Mouse (Mus musculus): ENCODE data around the gene Lrp1. TPM values are rescaled to one million over a fixed set of nuclear protein-coding genes. Genes with fewer than 3 reads are reported as not detected.

Lrp1 gene
- polyA plus RNA-seq (2015; fragmentation: Nextera tagmentation; extraction: Ambion mirVana): 80.9 and 110 TPM in 2 replicates

DNA sequence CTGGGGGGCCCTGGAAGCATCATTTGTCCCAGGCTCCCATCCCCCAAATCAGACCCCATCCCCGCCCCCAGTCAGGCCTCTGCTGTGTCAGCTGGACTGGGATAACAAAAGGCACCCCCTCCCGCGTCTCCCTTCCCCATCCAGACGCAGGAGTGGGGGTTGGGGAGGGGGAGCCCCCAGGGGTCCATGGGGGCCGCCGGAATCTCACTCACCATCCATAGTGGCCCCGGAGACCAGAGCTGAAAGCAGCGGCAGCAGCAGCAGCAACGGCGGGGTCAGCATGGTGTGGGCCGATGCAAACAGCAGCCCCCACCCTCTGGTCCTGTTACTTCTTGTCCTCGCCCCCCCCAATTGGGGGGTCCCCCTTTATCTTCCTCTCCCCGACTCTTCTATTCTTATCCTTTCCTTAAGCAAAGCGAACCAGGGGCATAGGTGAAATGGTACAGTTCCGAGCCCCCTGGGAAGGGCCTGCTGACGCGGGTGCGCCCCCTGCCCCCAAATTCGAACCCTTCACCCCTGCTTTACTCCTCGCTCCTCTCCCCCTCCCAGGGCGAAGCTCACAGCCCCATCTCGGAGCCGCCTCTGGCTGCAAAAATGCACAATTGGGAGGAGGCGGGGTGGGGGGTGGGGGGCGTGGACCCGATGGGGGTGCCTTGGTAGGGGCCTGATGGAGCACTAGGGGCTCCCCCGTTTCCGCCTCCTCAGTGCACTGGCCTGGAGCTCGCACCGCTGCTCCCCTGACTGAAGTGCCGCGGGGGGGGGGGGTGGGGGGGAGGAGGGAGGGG lies at the start of gene Lrp1:
Gene Lrp1 (minus strand): TSS at position 743 of the 785 bp plus-strand sequence.
- H3K27me3 ChIP-seq: no peaks in the 10 kb centered on the region
- peak within 1 kb of the TSS; percentile 95 for H3K27ac ChIP-seq (replicated peaks)
- peak within 1 kb of the TSS; percentile 98 for H3K9ac ChIP-seq
- ATAC-seq (ENCODE audit: low read depth): peak; percentile 86
- peak within 1 kb of the TSS; percentile 91 for H3K4me3 ChIP-seq
- H3K4me1 ChIP-seq (replicated peaks): peaks cover 54% of the 10 kb centered on the region
- under 1% methylated on average over 25 of the region's 32 CpGs for WGBS
- H3K36me3 ChIP-seq: peaks cover 5% of the 10 kb centered on the region; the same call in 1 of the 2 replicates
- peak within 1 kb of the TSS; percentile 86 for H3K4me2 ChIP-seq
- H3K9me3 ChIP-seq: no peaks in the 10 kb centered on the region

DNA sequence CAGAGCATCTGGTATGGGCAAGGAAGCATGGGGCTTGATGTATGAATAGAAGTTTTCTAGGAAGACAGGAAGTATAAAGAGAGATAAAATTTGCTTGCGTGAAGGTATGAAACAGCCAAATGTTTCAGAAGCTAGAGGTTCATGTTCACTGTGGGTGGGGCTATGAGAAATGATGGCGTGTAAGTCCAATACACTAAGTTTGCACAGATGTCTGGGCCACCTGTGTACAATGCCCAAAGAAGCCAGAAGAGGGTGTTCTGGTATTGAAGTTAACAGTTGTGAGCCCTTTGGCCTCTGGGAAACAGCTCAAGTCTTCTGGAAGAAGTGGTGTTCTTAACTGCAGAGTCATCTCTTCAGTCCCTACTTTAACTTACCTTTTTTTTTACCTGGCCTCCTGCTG lies 49.2 kb upstream of the Lrp1 start:
- Histone ChIP-seq H3K27ac (replicated peaks) (no peak overlapping the region), H3K9ac (no peak overlapping the region), H3K9me3 (no peaks in the 10 kb centered on the region), H3K4me3 (no peak overlapping the region), H3K27me3 (peaks cover 51% of the 10 kb centered on the region), H3K4me2 (no peak overlapping the region), H3K4me1 (replicated peaks) (peaks cover 43% of the 10 kb centered on the region), H3K36me3 (no peaks in the 10 kb centered on the region)
- 90% methylated on average over 2 of the region's 2 CpGs for WGBS
- ATAC-seq (ENCODE audit: low read depth): no peak

GRCm38 (mm10) chr10:127669170-127669569 lies 48.2 kb upstream of the Lrp1 start:
- no peak overlapping the region; the same call in 1 of the 2 replicates for H3K27ac ChIP-seq (replicated peaks)
- H3K27me3 ChIP-seq: peaks cover 61% of the 10 kb centered on the region
- H3K9ac ChIP-seq: no peak overlapping the region
- ATAC-seq (ENCODE audit: low read depth): no peak
- H3K4me3 ChIP-seq: no peak overlapping the region
- no peaks in the 10 kb centered on the region for H3K36me3 ChIP-seq
- H3K9me3 ChIP-seq: no peaks in the 10 kb centered on the region
- H3K4me1 ChIP-seq (replicated peaks): peaks cover 53% of the 10 kb centered on the region
- H3K4me2 ChIP-seq: peak overlapping the region; percentile 83
- 32% methylated on average over 7 of the region's 7 CpGs for WGBS

DNA sequence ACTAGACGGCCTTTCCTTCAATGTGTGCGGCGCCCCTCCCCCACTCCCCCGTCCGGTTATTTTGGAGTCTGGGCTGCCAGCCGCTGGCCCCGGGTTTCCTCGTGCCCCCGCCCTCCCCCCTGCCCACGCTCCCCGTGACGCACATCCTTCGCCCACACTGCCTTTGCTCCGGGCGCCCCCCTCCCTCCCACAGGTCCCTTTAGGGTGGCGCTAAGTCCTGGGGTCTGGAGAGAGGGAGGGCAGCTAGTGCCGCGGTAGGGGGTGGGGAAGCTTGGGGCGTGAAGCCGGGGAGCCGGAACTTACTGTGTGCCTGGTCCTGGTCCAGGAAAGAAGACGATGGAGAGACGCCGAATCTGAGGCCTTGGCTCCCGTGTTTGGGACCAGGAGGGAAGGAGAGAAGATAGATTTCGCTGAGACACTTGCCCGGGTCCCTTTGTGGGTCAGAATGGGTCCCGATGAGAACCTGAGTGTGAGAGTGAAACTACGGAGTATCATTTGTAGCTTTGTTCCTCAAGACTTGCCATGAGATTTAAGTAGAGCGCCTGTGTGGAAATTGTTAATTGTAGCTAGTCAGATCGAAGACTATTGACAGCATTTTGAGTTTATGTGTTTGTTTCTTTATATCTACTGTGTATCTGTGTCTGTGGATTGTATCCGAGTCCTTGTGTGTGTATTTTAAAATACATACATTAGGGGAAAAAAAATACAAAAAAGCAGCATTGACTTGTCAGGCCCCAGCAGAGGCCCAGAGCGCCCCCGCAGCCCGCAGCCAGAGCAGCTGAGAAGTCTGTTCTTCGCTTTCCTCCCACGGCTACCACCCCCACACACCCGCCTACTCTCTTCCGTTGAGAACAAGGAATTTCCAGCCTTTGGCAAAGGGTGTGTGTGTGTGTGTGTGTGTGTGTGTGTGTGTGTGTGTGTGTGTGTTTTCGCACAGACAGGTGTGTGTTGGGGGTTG lies 47.4 kb upstream of the Lrp1 start, which contains the start of gene Nab2:
Gene Nab2 (minus strand): TSS at position 476 of the 958 bp plus-strand sequence.
- ATAC-seq (ENCODE audit: low read depth): peak; percentile 41; the same call in 1 of the 2 replicates

DNA sequence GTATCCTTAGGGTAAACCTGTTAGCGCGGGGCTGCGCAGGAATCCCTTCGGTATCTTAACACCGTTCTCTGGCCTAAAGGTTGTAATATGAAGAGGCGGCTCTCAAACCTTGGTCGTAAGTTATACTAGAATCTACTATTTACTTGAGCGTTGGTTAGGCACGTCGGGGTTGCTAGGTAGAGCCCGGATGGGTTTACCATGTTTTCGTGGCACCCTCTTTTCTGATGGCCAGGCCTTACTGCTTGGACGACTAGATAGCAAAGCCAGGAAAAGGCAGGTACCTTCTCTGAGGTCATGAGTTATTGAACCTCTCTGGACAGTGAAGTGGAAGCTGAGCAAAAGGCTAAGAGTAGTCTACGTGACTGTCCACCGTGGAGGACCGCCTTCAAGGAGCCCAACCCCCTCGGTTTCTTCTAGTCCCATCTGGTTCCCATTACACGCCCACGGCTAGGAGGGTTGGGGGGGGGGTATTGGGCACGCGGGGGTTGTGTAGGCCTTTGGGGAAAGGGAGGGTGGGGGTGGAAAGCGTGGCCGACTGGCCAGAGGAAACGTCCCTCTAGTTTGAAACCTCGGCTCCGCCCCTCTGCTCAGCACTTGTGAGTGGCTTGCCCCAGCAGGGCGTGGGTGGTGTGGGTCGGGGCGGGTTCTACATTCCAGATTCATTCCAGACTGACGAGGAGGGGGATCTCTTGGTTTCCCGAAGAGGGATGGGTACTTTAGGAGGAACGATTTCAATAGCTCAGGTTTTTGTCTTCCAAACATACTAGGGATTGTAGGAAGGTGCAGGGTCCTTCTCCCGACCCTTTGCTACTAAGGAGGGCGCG lies 46.5 kb upstream of the Lrp1 start:
- Histone ChIP-seq H3K27me3 (peaks cover 78% of the 10 kb centered on the region), H3K4me1 (replicated peaks) (peaks cover 68% of the 10 kb centered on the region), H3K4me3 (peak overlapping the region; percentile 54), H3K27ac (replicated peaks) (peak overlapping the region; percentile 78), H3K36me3 (no peaks in the 10 kb centered on the region), H3K4me2 (peak overlapping the region; percentile 83), H3K9ac (peak overlapping the region; percentile 72), H3K9me3 (no peaks in the 10 kb centered on the region)
- 2% methylated on average over 35 of the region's 35 CpGs for whole genome bisulfite sequencing
- peak; percentile 34 for ATAC-seq (ENCODE audit: low read depth)

More for the DNA sequence above, 47.4 kb upstream of the Lrp1 start, which contains the start of gene Nab2:
- H3K4me3 ChIP-seq: peak within 1 kb of the TSS; percentile 54
- H3K27me3 ChIP-seq: peaks cover 69% of the 10 kb centered on the region
- H3K9me3 ChIP-seq: no peaks in the 10 kb centered on the region
- H3K4me1 ChIP-seq (replicated peaks): peaks cover 61% of the 10 kb centered on the region
- H3K9ac ChIP-seq: peak within 1 kb of the TSS; percentile 66
- peak within 1 kb of the TSS; percentile 78 for H3K27ac ChIP-seq (replicated peaks)
- no peaks in the 10 kb centered on the region for H3K36me3 ChIP-seq
- 3% methylated on average over 40 of the region's 40 CpGs for WGBS
- peak within 1 kb of the TSS; percentile 83 for H3K4me2 ChIP-seq

GRCm38 (mm10) chr10:127666501-127667268 lies 45.7 kb upstream of the Lrp1 start, which contains the start of gene Nemp1:
Gene Nemp1 (plus strand): TSS chr10:127666901.
- peak within 1 kb of the TSS; percentile 78 for H3K27ac ChIP-seq (replicated peaks)

GRCm38 (mm10) chr10:127665366-127666181 lies 44.6 kb upstream of the Lrp1 start:
- Histone ChIP-seq H3K4me1 (replicated peaks) (peaks cover 81% of the 10 kb centered on the region), H3K36me3 (no peaks in the 10 kb centered on the region), H3K4me3 (peak overlapping the region; percentile 54), H3K4me2 (peak overlapping the region; percentile 83), H3K9ac (peak overlapping the region; percentile 72), H3K27me3 (peaks cover 97% of the 10 kb centered on the region), H3K27ac (replicated peaks) (peak overlapping the region; percentile 75), H3K9me3 (no peaks in the 10 kb centered on the region)
- 4% methylated on average over 14 of the region's 14 CpGs for WGBS
- ATAC-seq (ENCODE audit: low read depth): no peak

More at GRCm38 (mm10) chr10:127666501-127667268, 45.7 kb upstream of the Lrp1 start, which contains the start of gene Nemp1:
- Histone ChIP-seq H3K4me2 (peak within 1 kb of the TSS; percentile 83), H3K36me3 (no peaks in the 10 kb centered on the region), H3K9me3 (no peaks in the 10 kb centered on the region), H3K27me3 (peaks cover 86% of the 10 kb centered on the region), H3K4me1 (replicated peaks) (peaks cover 76% of the 10 kb centered on the region), H3K9ac (peak within 1 kb of the TSS; percentile 72), H3K4me3 (peak within 1 kb of the TSS; percentile 54)
- WGBS: under 1% methylated on average over 69 of the region's 73 CpGs
- peak; percentile 44 for ATAC-seq (ENCODE audit: low read depth)

DNA sequence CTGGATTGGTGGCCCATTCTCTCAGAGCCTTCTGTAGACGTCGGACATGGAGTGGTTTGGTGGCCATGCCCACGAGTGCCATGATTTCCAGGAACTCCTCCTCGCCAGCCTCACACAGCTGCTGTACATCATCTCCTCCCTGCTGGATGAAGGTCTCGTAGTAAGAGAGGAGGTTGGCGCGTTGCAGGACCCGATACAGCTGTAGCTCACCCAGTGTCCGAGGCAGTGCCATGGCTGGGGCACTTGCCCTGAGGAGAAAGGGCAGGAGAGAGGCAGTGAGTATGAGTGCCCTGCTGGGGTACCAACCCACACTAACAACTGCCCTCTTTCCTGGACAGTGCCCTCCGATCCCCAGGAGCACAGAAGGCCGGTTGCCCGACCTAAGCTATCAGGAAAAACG lies 43.9 kb upstream of the Lrp1 start:
- peaks cover 100% of the 10 kb centered on the region for H3K27me3 ChIP-seq
- H3K4me1 ChIP-seq (replicated peaks): peaks cover 81% of the 10 kb centered on the region
- H3K4me3 ChIP-seq: peak overlapping the region; percentile 54
- H3K9me3 ChIP-seq: no peaks in the 10 kb centered on the region
- 8% methylated on average over 13 of the region's 13 CpGs for WGBS
- peak overlapping the region; percentile 83 for H3K4me2 ChIP-seq
- H3K36me3 ChIP-seq: no peaks in the 10 kb centered on the region
- no peak overlapping the region for H3K27ac ChIP-seq (replicated peaks)
- H3K9ac ChIP-seq: peak overlapping the region; percentile 72; the same call in 1 of the 2 replicates
- no peak for ATAC-seq (ENCODE audit: low read depth)

GRCm38 (mm10) chr10:127664166-127664565 lies 43.2 kb upstream of the Lrp1 start:
- Histone ChIP-seq H3K36me3 (no peaks in the 10 kb centered on the region), H3K9me3 (no peaks in the 10 kb centered on the region), H3K4me2 (peak overlapping the region; percentile 83), H3K9ac (0 out of 2 replicates have a peak overlapping the region, but pooled peaks have one; percentile 18), H3K27ac (replicated peaks) (no peak overlapping the region), H3K27me3 (peaks cover 100% of the 10 kb centered on the region), H3K4me3 (0 out of 2 replicates have a peak overlapping the region, but pooled peaks have one; percentile 54), H3K4me1 (replicated peaks) (peaks cover 78% of the 10 kb centered on the region)
- 9% methylated on average over 16 of the region's 16 CpGs for WGBS
- no peak for ATAC-seq (ENCODE audit: low read depth)

DNA sequence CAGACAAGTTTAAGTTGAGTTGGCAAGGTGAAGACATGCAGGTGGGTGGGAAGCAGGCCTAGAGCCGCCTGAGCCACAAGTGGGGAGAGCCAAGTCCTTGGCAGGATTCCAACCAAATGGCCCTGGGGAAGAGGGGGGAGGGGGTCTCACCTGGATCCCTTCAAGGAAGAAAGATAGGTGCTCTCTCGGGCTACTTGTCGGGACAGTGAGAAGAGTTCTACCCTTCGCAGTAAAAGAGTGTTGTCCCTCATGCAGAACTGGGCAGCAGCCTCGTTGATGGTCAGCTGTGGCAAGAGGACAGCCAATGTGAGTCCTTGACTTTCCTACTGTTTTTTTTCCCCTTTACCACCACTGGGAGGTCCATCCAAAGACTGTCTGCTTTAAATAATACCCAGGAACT lies 42.6 kb upstream of the Lrp1 start:
- Histone ChIP-seq H3K9me3 (no peaks in the 10 kb centered on the region), H3K4me2 (peak overlapping the region; percentile 83; the same call in 1 of the 2 replicates), H3K4me3 (no peak overlapping the region), H3K27me3 (peaks cover 94% of the 10 kb centered on the region), H3K36me3 (no peaks in the 10 kb centered on the region), H3K27ac (replicated peaks) (no peak overlapping the region), H3K9ac (no peak overlapping the region), H3K4me1 (replicated peaks) (peaks cover 72% of the 10 kb centered on the region)
- 12% methylated on average over 5 of the region's 5 CpGs for WGBS
- no peak for ATAC-seq (ENCODE audit: low read depth)

Data from neural tube, embryonic 13.5 days (tissue).